Mouse (Mus musculus): Measurements from ENCODE around the gene Lim2.

DNA sequence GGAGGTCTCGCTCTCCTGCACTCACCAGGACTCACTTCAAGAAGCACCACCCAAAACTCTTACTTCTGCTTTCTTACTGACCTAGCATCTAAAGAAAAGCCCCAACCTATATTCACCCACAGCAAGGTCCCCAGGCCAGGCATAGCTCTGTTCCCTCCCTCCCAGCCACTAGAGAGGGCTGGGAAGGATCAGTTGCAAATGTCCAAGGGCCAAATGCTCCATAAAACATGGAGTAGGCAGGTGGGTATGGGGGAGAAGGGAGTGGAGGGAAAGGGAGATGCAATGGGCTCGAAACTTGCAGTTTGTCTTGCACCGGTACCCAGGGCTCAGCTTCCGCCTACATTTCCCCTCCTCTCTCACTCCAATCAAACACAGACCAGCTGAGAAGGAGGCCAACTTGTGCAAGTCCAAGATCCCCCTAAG lies 19.3 kb upstream of the Lim2 start, which contains the start of gene Siglecg:
- TF ChIP-seq CTCF (conservative IDR thresholded peaks at IDR 0.05; ENCODE audit: insufficient read depth, insufficient read length, low read depth, low read length) (no peak), POLR2A (IDR thresholded peaks at IDR 0.05; ENCODE audit: low read depth, low read length) (no peak)

Measured in kidney, adult 2 months (tissue).